Mouse (Mus musculus) spleen, postnatal 10 days (tissue): ENCODE measurements at regions not wholly inside any gene's neighbourhood (a gene's known extent, or its start where the extent isn't known, plus 50 kb on each side); places are given as distances from the start of the nearest gene placed in this dataset.

Experiments
- DNase-seq, 2 experiments: peaks; one replicate each; pipeline ENCODE4 v3.0.0; 2021 to 2022; ENCODE audit warnings: low spot score in 2 of 2

DNA sequence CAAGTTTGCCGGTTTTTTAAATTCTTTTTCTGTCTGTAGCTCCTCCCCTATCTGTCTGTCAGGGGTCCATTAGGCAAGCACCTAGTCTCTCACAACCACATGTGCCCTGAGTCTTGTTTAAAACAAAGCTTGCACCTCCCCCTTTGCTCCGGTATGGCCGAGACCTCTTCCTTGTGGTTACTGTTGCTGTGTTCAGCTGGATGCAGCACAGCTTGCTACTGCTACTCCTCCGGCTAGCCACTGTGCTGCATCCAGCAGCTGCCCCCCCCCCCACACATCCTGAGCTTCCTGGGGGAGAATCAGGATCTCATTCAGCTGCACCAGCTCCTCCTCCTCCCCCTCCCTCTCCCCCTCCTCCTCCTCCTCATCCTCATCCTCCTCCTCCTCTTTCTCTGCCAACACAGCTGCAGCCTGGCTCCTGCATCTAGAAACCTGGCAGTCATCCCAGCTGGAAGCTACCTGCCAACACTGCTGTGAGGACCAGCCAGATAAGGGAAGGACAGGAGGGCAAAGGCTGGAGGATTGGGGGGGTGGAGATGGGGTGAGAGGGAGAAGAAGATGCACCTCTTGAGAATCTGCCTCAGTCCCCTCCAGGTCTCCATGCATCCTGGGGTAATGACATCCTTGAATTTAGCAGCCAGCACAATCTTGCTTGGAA is 114.8 kb upstream of the Tmem260 start:
- no peak for DNase-seq

DNA sequence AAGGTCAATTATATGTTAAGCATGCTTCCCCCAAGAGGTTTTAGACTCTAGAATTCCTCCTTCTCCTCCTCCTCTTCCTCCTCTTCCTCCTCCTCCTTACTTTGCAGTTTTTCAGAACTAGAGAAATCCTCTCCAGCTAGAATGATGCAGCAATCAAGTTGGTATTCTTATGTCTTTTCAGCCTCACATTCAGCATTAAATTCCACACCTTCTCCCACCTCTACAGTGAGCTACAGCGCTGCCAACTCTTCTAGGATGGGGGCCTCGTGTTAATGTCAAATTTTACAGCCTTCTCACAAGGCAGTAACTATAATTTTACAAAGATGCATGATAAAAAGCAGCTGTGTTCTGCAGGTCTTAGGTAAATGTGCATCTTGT is 114.3 kb upstream of the Tmem260 start:
- DNase-seq: no peak

DNA sequence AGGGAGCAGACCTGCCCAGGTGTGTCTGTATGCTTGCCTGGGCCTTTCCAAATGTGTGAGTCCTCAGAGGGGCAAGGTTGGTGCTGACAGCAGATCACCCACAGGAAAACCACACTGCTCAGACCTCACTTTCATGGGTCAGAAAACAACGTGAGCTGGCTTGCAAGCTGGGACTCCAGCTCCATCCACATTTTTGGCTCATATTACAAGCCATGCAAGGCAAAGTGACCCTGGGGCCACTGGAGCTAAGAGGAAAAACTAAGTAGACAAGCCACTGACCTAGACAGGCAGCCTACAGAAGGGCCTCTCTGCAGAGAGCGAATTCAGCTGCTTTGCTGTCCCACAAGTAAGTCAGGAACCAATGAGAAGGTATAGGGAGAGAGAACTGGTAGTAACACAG is 113.7 kb upstream of the Tmem260 start:
- DNase-seq: no peak

DNA sequence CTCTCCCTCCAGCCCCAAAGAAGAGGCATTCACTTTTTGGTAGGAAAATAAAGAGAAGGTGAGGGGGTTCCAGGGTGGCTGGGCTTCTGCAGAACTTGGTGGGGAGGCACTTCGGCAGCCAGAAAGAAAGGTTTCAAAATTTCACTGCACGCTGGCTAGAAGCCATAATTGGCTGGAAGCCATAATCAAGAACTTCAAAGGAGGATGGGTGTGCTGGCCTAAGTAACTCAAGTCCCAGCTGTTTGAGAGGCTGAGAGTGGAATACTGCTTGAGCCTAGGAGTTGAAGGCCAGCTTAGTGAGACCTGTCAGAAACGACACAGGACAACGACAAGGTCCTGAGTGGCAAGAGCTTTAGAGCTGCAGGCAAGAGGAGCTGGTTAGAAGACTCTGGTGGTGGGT is 113.3 kb upstream of the Tmem260 start:
- no peak for DNase-seq

DNA sequence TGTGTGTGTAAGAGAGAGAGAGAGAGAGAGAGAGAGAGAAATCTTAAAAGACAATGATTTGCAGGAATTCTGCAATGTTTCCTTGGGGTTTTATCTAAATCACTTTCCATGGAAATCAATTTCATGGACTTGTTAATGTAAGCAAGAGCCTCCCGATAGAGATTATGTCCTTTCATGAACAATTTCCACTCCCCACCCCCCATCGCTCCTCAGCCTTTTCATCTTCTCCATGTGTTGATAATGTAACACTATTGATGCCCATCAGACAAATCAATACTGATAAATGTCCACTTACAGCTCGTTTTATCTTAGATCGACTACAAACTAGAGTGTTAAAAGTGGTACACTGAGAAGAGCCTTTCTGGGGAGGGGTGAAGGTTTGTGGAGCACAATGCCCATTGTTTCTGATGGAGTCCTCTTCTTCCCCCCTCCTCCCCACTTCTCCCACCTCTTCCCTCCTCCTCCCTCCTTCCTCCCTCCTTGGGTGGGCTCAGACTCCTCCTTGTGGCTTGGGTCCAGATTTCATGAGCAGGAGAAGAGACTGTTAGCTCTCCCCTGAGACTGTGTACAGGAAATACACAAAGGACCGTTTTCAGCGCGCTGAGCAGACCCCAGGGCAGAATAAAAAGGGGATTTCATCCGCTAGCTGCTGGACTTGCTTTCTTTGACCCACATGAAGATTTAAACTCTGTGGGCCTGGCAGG is 111.7 kb upstream of the Tmem260 start:
- no peak for DNase-seq

DNA sequence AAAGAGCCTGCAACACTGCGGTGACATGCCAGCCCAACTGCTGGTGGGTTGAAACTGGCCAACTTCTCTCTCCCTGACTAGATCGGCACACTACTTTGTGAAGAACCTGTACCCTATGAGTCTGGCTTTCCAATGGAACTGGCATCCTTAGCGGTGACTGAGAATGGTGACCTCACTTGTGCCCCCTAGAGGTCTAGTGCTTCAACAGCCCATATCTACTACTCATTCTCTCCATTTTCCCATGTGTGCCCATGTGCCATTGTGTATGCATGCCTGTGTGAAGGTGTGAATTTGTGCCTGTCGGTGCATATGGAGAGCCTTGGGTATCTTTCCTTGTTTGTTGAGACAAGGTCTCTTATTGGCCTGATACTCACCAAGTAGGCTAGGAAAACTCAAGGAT is 106.5 kb upstream of the Tmem260 start:
- no peak for DNase-seq

DNA sequence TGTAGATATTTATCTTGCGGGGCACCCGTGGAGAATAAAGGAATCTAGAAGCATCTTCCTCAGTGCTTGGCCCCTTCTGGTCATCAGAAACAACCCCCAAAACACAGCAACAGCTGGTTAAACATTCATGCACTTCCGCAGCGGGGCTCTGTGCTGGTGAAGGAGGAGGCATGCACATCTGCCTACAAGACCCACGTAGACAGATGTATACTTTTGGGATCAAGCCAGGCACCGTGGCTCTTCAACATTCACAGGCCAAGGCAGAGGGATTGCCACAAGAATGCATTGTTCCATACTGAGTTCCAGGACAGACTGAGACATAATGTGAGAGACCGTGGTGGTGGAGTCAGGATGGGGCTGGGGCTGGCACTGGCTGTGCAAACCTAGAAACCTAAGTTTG is 103.0 kb upstream of the Tmem260 start:
- no peak for DNase-seq

DNA sequence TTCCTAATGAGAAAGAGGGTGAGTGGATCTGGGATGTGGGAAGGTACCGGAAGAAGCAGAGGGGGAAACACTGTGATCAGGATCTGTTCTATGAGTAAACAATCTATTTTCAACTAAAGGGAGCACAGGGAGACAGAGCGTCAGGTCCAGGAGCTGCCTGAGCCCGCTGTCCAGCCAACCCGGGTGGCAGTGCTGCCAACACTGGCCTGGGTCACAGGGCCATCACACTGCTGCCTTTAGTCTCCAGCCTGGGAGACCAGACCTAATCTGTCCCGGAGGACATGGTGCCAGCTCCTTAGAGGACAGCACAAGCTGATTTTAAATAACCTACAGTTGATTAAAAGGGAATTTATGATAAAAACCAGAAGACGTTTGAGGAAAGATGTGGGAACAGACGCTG is 100.0 kb upstream of the Tmem260 start:
- no peak for DNase-seq

DNA sequence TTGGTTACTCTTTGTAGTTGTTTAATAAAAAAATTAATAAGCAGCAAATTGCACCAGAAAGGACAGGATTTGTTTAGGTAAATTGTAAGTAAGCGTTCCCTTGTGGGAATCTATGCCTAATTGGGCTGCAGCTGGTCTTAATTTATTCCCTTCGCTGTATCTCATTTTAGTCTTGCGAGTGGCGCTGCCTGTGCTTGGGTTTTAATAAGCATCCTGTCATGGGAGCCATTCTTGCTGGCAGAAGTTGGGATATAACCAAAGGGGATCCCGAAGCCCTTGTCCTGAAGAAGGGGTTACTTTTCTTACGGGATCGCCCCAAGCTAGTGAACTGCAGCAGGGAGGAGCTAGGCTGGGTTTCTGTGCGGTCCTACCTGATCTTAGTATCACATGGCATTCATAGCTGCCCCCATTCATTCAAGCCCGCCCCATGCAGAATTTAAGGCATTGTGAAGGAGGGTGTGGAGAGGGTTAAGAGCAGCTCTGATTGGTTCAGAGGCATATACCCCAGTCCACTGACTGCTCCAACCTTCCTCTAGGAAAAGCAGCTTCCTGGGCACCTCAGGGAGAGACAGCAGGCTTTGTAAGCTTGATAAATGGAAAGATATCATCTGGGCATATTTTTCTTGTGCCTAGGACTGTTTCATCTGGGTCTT is 96.4 kb upstream of the Tmem260 start:
- DNase-seq: no peak

DNA sequence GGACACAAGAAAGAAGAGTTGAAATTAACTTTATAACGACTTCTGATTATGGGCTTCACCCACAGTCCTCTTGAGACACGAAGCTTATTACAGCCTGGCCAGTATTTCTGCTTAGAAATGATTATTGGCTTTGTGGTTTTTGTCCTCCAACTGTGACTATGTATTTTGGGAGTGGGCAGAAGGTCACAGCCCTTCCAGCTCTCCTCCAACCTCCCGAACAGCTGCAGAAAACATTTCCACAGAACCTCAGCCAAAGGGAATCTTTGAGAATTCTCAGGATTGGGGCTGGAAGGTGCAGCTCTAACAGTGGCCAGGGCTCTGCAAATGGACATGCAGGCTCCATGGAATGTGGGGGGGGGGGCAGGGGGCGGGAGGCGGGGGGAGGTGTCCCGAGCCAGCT is 94.3 kb upstream of the Tmem260 start:
- no peak for DNase-seq

DNA sequence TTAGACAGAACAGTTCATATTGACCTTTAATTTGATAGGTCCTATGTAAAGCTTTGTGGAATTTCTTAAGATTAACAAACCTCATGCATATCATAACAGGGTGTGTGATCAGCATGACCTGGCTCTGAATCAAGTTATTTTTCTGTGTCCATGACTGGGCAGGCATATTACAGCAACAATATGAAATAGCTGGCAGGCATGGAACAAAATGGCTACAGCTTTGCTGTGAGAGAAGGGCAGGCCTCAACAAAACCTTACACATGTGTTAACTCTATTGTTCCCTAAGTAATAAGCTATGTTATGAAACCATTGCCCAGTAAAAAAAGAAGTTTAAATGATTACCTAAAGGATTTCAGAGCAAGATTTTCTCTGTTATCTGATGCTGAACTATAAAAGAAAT is 93.1 kb upstream of the Tmem260 start:
- DNase-seq: no peak

DNA sequence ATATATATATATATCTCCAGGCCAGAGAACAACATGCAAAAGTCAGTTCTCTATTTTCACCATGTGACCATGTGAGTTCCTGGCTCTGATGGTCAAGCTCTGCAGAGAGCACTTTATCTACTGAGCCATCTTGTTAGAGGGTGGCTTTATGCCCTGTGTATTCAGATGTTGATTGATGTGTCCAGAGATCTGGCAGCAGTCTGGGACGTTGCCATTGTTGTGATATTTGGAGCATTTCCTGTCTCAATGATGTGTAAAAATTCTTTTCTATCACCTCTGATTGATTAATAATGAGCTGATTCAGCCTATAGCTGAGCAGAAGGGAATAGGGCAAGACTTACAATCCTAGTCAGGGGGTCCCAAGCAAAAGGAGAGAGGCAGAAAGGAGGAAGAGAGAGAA is 91.7 kb upstream of the Tmem260 start:
- DNase-seq: no peak

DNA sequence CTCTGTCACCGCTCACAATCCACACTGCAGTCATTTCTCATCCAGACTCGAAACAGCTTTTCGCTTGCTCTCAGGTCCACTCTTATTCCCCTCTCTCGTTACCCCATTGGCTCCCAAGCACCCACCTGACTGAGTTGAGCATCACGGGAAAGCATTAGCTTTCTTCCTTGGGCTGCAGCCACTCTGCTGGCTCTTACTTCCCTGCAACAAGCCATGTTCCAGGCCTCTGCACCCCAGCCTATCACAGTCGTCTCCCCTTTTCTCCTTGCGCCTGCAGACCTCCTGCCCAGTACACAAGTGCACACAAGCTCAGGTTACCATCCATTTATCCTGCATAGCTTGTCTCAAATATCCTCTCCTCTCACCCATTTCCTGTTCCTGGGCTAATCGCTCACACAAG is 88.5 kb upstream of the Tmem260 start:
- DNase-seq: no peak

DNA sequence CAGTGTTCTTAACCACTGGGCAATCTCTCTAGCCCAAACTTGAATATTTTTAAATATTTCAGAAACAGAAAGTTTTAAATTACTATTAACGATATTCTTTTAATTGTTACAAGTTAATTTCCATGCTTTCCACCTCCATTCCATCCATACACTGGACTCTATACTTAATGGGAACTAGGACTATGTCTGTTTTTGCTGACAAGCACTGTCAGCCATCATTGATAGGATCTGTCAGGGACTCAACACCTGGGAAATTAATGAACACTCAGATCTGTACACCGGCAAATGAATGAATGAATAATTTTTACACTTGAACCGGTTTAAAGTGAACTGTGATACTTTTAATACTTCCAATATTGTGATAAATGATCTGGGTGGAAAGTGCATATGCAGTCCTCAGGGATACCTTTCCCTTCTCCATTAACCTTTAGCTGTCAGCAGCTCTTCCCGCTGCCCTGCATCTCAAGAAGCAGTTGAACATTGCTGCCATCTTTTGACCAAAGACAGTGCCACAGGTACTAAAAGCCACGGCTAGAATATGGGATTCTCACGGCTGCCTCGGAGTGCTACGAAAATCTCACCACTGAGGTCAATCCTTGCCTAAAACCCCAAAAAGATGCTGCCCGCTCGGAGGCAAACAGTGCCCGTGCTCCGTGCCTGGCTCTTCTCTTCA is 87.3 kb upstream of the Tmem260 start:
- DNase-seq: no peak

DNA sequence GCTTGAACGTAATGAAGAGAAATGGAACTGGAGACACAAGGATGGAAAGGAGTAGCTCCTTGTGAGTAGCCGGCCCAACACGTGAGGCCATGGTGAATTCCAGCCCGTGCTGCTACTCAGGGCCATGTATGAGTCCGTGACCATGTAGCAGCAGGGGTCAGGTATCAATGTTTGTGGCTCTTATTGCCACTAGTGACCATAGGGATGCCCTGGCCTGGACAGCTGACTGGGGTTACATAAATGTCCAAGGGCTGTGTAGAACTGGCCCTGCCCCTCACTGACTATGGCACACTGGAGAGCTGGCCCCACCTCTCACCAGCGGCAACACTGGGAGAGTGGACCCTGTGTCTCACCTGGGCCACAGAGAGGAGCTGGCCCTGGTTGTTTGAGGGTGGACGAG is 84.1 kb upstream of the Tmem260 start:
- DNase-seq: no peak

DNA sequence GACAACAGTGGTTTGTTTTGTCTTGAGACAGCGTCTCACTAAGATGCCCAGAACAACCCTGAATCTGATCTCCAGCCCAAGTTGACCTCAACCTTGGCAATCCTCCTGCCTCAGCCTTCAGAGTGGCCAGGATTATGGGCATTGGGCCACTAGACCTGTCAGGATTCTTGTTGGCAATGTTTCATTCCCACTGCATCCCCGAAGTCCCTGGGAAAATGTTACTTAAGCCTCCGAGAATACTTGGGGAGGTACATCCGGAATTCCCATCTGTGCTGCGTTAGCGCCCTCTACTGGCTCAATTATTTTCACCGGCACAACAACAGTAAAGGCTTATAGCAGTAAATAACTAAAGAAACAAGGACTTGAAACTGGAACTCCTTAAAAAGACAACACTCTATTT is 78.9 kb upstream of the Tmem260 start:
- DNase-seq: peak; percentile 16 to 61

DNA sequence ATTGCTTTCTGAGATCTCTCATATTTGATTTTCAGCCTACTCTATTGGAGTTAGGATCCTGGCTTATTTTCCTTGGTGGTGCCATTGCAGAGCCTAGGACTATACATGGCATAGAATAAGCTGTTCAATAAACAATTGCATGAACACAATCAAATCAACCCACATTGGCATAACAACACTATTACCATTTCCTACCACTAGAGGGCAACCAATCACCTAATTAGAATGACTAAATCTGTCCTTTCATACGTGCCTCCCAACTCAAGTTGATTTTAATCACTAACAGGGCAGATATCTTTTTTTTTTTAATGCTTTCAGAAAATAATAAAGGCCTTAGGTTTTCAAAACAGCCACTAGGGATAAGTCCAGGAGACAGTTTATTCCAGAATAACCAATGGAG is 75.6 kb upstream of the Tmem260 start:
- no peak for DNase-seq

DNA sequence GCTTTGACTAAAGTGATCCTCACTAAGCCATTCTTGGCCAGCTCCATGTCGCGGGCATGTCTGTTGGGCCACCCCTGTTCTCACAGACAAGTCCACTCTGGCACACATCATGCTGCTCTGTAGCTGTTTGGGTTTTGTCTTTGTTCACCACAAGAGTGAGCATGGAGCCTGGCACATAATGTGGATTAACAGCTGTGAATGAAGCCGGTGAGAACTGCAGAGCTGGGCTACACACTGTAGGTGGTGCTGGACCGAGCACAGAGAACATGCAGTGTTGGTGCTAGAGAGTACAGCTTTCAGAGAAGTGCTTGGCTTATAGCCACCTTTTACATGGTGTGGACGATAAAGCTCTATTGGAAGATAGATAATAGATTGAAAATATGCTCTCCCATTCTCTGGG is 74.2 kb upstream of the Tmem260 start:
- DNase-seq: no peak

DNA sequence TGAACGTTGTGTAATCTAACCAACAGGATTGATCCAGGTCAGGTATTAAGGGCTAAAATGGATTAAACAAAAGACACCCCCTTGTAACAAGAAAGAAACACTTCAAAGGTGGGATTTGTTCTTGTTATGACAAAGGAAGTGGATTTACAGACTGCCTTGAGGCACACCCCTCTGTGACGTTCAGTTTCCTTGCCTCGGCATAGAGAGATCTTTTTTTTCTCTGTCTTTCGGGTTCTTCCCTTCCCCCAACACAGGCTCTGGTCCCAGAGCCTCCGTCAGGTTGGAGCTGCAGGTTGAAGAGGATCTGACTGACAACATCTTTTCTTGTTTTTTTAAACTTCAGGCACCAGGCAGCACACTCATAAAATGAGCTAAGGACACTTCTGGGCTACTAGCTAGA is 69.8 kb upstream of the Tmem260 start:
- DNase-seq: no peak
